Mouse (Mus musculus) embryonic fibroblast, embryonic 13.5 days (primary cell): ENCODE measurements around the gene Gm8024.
"Not testable (repeated sequence)": the region's sequence is repeated elsewhere in the genome, so short reads cannot be mapped to it uniquely, and the experiment has no call there.

Experiments
- CTCF ChIP-seq: IDR thresholded peaks from 2 replicates; pipeline ENCODE4 v1.5.1; 2011; ENCODE audit warnings: mild to moderate bottlenecking, control low read depth, low read length, moderate library complexity, borderline replicate concordance; ENCODE audit not compliant: insufficient read depth
- POLR2A ChIP-seq: IDR thresholded peaks from 2 replicates; pipeline ENCODE4 v1.6.1; 2011; ENCODE audit warnings: low read depth, mild to moderate bottlenecking, control low read depth, low read length, moderate library complexity

DNA sequence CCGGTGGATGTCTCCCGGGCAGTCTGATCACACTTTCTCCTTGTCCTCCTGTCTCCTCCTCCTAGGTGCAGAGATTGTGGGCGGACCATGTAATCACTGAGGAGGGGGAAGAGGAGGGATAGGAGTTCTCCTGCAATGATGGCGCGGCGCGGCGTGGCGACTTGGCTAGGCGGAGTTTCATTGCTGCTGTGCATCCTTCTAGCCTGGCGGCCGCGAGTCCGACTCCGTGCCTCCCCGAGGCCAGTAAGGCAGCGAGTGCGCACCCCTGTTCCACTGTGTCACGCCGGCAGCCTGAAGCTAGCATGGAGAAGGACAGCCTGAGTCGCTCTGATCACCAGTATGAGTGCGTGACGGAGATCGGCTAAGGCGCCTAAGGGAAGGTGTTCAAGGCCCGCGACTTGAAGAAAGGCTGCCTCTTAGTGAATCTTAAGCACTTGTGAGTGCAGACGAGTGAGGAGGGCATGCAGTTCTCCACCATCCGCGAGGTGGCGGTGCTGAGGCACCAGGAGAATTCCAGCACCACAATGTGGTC, 19.2 kb upstream of the Gm8024 start:
- not testable (repeated sequence) for TF ChIP-seq POLR2A, CTCF
